Mouse (Mus musculus): Measurements from ENCODE around the gene Baiap2l2. TPM values are rescaled to one million over a fixed set of nuclear protein-coding genes. Genes with fewer than 3 reads are reported as not detected.

Baiap2l2 gene
- total and polyA plus RNA-seq, 2 experiments from 2014 or later = 1.7 to 6.8 TPM

DNA sequence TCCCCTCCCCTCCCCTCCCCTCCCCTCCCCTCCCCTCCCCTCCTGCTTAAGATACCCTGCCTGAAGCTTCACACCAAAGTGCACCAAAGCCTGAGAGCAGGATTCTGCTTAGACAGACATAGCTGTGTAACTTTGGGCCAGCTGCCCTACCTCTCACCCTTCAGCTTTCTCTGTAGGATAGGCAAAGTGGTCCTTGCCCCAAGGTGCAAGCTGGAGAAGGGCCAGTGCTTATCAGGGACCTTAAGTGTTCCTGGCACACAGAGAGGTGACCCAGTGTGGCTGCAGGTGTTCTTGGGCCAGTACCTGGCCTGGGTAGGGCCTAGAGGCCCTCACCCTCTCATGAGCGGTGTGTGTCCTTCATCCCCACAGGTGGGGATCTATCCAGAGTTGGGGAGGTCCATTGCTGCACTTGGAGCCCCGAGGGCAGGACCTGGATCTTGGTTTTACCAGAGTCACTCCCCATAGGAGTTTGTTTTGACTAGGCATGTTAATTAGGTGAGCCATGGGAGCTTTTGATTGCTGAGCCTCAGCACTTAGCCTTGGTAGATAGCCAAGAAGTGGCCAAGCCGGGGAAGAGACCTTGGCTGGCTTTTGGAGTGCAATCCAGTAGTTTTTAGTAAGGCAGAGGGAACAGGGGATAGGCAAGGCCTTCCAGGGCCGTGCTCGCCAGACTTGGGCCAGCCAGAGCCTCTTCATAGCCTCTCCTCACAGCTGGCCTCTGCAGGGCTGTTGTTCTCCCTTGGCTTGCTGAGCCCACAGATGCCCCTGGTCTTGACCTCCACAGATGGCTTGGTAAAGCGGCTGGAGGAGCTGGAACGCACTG, 41.1 kb downstream of the Baiap2l2 start:
- Histone ChIP-seq H3K9me3 (ENCODE audit: low read length) (no peaks in the 10 kb centered on the region), H3K4me3 (ENCODE audit: low read length) (no peak overlapping the region), H3K4me2 (ENCODE audit: low read depth, low read length) (no peak overlapping the region), H3K4me1 (ENCODE audit: insufficient read depth, low read length) (0 out of 2 replicates have a peak, but pooled peaks cover 3% of the 10 kb centered on the region), H3K36me3 (ENCODE audit: insufficient read depth, low read length) (peaks cover 63% of the 10 kb centered on the region), H3K27ac (no peak overlapping the region), H3K9ac (replicated peaks; ENCODE audit: low read length) (no peak overlapping the region), H3K27me3 (ENCODE audit: insufficient read depth, low read length) (no peaks in the 10 kb centered on the region)
- 56% methylated on average over 7 of the region's 7 CpGs for WGBS
- ATAC-seq (no peak), DNase-seq (ENCODE audit: low spot score) (no peak)
- TF ChIP-seq CTCF (IDR thresholded peaks at IDR 0.05; ENCODE audit: low read depth) = no peak

DNA sequence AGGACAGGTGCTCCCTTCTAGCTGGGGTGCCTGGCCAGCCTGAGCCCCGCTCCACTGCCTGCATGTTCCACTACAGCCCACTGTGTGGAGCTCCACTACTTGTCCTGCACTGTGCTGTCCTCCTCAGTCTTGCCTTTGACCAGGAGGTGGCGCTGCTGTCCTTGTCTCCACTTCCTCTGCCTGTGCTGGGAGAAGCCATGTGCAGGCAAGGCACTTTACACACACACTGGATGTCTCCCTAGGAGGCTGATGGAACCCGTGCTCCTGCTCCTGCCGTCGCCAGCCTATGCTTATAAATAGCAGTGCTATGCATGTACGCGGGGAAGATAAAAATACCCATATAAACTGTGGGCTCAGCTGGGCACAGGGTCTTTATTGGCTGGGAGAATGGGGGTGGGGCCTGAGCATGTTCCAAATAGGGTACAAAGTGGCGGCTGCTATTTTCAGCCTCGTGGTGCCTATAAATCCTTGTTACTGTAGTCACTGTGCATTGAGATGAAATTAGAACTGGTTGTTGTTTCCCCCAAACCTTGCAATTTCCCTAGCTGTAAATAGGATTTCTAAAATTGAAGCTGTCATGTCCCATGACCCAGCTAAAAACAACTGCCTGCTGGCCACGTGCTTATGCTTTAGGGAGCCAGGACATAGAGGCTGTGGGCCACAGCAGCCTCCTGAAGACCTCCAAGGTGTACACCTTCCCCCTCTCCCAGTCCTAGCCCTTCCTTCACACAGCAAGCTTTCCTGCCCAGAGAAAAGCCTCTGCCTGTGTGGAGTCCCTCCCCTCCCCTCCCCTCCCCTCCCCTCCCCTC, 41.9 kb downstream of the Baiap2l2 start:
- peaks cover 63% of the 10 kb centered on the region for H3K36me3 ChIP-seq (ENCODE audit: insufficient read depth, low read length)
- WGBS = 12% methylated on average over 10 of the region's 10 CpGs

DNA sequence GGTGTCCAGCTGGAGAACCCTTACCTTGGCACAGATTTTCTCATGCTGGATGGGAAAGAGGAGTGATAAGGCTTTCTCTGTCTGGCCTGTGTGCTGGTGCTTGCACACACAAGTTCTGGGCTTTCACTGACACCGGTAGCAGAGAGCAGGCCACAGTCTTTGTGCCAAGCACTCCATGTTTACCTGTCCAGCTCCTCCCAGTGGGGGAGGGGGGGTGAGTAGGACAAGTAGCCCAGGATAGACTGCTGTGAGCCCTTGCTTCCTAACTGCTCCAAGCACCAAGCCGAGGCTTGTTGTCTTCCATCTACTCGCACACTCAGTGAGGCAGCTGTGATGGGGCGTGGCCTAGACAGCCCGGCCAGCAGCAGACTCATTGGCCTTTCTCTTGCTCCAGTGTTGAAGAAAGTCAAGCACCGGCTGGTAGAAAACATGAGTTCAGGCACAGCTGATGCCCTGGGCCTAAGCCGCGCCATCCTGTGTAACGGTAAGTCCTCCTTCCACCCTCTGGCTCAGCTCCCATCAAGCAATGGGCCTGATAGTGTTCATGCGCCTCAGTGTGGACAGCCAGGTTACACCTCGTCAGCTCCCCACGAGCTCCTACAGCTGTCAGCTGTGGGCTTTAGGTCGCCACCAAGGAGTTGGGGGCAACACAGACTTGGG, 42.6 kb downstream of the Baiap2l2 start:
- Histone ChIP-seq H3K9ac (replicated peaks; ENCODE audit: low read length) (0 out of 2 replicates have a peak overlapping the region, but pooled peaks have one; percentile 13), H3K27me3 (ENCODE audit: insufficient read depth, low read length) (no peaks in the 10 kb centered on the region), H3K4me1 (ENCODE audit: insufficient read depth, low read length) (0 out of 2 replicates have a peak, but pooled peaks cover 3% of the 10 kb centered on the region), H3K36me3 (ENCODE audit: insufficient read depth, low read length) (peaks cover 57% of the 10 kb centered on the region), H3K9me3 (ENCODE audit: low read length) (no peaks in the 10 kb centered on the region), H3K4me2 (ENCODE audit: low read depth, low read length) (no peak overlapping the region), H3K27ac (no peak overlapping the region), H3K4me3 (ENCODE audit: low read length) (no peak overlapping the region)
- ATAC-seq (peak; percentile 59), DNase-seq (ENCODE audit: low spot score) (no peak)
- WGBS = 69% methylated on average over 13 of the region's 13 CpGs
- TF ChIP-seq CTCF (IDR thresholded peaks at IDR 0.05; ENCODE audit: low read depth) = no peak

More for the DNA sequence above, 41.9 kb downstream of the Baiap2l2 start:
- H3K4me2 ChIP-seq (ENCODE audit: low read depth, low read length) = no peak overlapping the region; the same call in 1 of the 2 replicates
- no peak overlapping the region for H3K4me3 ChIP-seq (ENCODE audit: low read length)
- H3K9ac ChIP-seq (replicated peaks; ENCODE audit: low read length) = 0 out of 2 replicates have a peak overlapping the region, but pooled peaks have one; percentile 13
- H3K27ac ChIP-seq = peak overlapping the region; percentile 54
- no peaks in the 10 kb centered on the region for H3K27me3 ChIP-seq (ENCODE audit: insufficient read depth, low read length)
- ATAC-seq = peak; percentile 97
- peak; percentile 97 for DNase-seq (ENCODE audit: low spot score)
- no peaks in the 10 kb centered on the region for H3K9me3 ChIP-seq (ENCODE audit: low read length)
- H3K4me1 ChIP-seq (ENCODE audit: insufficient read depth, low read length) = 0 out of 2 replicates have a peak, but pooled peaks cover 3% of the 10 kb centered on the region
- peak; percentile 100 for TF ChIP-seq CTCF (IDR thresholded peaks at IDR 0.05; ENCODE audit: low read depth)

DNA sequence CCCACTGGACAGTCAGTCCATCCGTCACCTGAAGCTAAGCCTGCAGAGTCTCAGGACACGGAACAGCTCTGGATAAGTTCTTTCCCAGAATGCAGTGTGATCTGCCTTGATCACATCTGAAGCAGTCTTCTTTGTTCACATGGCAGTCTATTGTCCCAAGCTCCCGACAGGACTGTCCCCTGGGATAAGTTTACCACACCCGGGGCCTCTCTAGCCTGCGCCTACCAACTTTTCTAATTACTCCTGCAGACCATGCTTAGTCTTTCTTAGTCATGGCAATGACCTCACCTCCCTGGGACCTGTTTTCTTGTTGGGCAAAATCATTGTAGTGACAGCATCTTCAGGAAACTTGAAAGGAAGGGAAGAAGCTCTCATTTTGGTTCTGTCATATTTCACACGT, 47.3 kb downstream of the Baiap2l2 start:
- H3K9me3 ChIP-seq (ENCODE audit: low read length) = no peaks in the 10 kb centered on the region
- no peak overlapping the region for H3K4me3 ChIP-seq (ENCODE audit: low read length)
- no peak overlapping the region for H3K4me2 ChIP-seq (ENCODE audit: low read depth, low read length)
- H3K4me1 ChIP-seq (ENCODE audit: insufficient read depth, low read length) = no peaks in the 10 kb centered on the region
- WGBS = 71% methylated on average over 6 of the region's 6 CpGs
- H3K9ac ChIP-seq (replicated peaks; ENCODE audit: low read length) = no peak overlapping the region
- H3K27ac ChIP-seq = no peak overlapping the region
- no peaks in the 10 kb centered on the region for H3K27me3 ChIP-seq (ENCODE audit: insufficient read depth, low read length)
- peaks cover 49% of the 10 kb centered on the region for H3K36me3 ChIP-seq (ENCODE audit: insufficient read depth, low read length)
- ATAC-seq (no peak), DNase-seq (ENCODE audit: low spot score) (no peak)
- TF ChIP-seq CTCF (IDR thresholded peaks at IDR 0.05; ENCODE audit: low read depth) = no peak

DNA sequence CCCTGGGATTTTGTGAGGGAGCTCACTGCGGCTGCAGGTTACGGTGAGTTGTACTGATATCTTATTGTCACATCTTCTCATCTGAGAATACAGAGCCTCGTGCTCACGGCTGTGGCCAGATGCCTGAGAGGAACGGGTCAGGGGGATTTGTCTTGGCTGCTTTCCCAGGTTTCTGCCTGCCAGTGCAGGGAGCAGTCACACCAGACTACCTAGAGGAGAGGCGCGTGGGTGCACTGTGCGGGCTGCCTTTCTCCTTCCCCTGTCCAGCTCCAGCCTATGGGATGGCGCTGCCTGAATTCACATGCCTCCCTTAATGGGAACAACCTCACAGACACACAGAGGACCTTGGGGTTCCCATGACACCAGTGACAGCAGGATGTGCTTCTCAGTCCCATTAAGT, 50.1 kb downstream of the Baiap2l2 start:
- peak; percentile 18 for DNase-seq (ENCODE audit: low spot score)
- Histone ChIP-seq H3K9me3 (ENCODE audit: low read length) (no peaks in the 10 kb centered on the region), H3K4me3 (ENCODE audit: low read length) (no peak overlapping the region), H3K27me3 (ENCODE audit: insufficient read depth, low read length) (no peaks in the 10 kb centered on the region), H3K4me2 (ENCODE audit: low read depth, low read length) (no peak overlapping the region), H3K4me1 (ENCODE audit: insufficient read depth, low read length) (no peaks in the 10 kb centered on the region), H3K27ac (no peak overlapping the region), H3K36me3 (ENCODE audit: insufficient read depth, low read length) (peaks cover 32% of the 10 kb centered on the region), H3K9ac (replicated peaks; ENCODE audit: low read length) (no peak overlapping the region)
- 60% methylated on average over 9 of the region's 9 CpGs for WGBS
- no peak for ATAC-seq
- TF ChIP-seq CTCF (IDR thresholded peaks at IDR 0.05; ENCODE audit: low read depth) = no peak

DNA sequence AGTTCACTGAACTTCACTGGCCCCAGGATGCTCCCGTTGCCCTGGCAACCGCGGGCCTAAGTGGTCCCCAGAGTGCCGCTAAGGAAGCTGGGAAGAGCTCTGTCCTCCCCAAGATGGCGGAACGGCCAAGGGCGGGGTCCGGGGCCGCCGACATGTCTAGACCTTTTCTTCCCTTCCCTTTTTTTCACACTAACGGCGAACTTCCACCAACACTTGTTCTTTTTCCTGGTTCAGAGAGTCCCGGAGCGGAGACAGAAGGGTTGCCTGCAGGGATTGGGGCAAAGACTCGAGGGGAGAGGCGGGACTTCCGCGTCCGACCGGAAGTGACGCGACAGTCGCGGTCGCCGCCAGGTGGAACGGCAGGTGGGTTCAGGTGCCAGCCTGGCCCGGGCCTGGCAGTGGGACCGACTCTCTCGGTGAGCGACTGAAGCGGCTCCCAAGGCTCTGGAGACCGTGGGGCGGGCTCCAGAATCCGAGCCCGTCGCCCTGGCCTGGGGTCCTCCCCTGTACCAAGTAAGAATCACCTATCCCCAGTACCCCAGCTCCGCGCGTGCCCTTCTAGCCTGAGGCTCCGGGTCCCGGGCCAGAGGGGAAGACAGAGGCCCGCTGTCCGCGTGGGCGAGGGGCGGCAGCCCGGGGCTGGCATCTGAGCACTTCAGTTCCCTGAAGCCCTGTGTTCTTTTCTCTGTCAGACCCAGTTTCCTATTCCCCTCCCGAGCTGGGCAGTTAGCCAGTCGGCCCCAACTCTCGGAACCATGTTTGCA, 56.1 kb downstream of the Baiap2l2 start, which contains the start of the genes Pick1 and Gm49486:
Pick1 (plus strand) TSS at position 116 of the 764 bp plus-strand sequence.
Gm49486 (plus strand) TSS at position 334 of the 764 bp plus-strand sequence.
- ATAC-seq (peak; percentile 91), DNase-seq (ENCODE audit: low spot score) (peak; percentile 93)
- H3K4me1 ChIP-seq (ENCODE audit: insufficient read depth, low read length) = peaks cover 3% of the 10 kb centered on the region; the same call in 1 of the 2 replicates
- H3K36me3 ChIP-seq (ENCODE audit: insufficient read depth, low read length) = no peaks in the 10 kb centered on the region
- peak within 1 kb of the TSS; percentile 92 for H3K4me2 ChIP-seq (ENCODE audit: low read depth, low read length)
- H3K4me3 ChIP-seq (ENCODE audit: low read length) = peak within 1 kb of the TSS; percentile 65
- TF ChIP-seq CTCF (IDR thresholded peaks at IDR 0.05; ENCODE audit: low read depth) = no peak
- under 1% methylated on average over 51 of the region's 51 CpGs for WGBS
- no peaks in the 10 kb centered on the region for H3K27me3 ChIP-seq (ENCODE audit: insufficient read depth, low read length)
- H3K9ac ChIP-seq (replicated peaks; ENCODE audit: low read length) = peak within 1 kb of the TSS; percentile 83
- H3K9me3 ChIP-seq (ENCODE audit: low read length) = no peaks in the 10 kb centered on the region
- H3K27ac ChIP-seq = peak within 1 kb of the TSS; percentile 91
